Mouse (Mus musculus) heart, postnatal 14 days (tissue): ENCODE results near the gene Fiz1. TPM values are rescaled to one million over a fixed set of nuclear protein-coding genes. Genes with fewer than 3 reads are reported as not detected.
"Not testable (repeated sequence)": the region's sequence is repeated elsewhere in the genome, so short reads cannot be mapped to it uniquely, and the experiment has no call there.

Experiments used
- DNase-seq, 2 experiments: peaks; one replicate each; pipeline ENCODE4 v3.0.0; 2021 to 2022
- intact Hi-C: fragments of 180-260 bp; cut with DNase I; formaldehyde crosslinking; loops from one replicate; pipeline ENCODE4 v1.15.1; 2025
- total RNA-seq, 2 experiments: library from RNA; stranded (reverse); gene quantifications; 2 replicates each; pipeline ENCODE4 v1.2.3; 2021

Fiz1 gene
- total RNA-seq, 2 experiments from 2014 or later, result 17.0 to 20.2 TPM

DNA sequence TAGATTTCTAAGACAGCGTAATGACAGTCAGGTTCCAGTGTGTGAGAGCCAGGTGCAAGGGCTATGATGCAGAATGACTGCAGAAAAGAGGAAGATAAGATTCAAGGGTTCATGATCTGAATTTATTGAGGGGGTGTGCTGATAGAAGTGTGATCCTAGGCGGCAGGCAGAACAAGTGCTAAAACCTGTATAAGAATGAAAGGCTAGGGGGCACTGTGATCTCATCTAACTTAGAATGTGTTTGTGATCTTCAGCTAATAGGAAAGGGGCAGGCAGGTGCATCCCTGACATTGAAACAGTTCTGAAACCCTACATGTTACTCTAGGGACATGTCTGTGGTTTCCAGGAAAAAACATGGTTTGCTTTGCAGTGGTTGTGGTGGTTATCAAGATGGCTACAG, 31.6 kb upstream of the Fiz1 start:
- intact Hi-C loops, result loop anchor here (5.0 kb wide), 1 partner anchor 34 kb away; the partner anchor contains the start of genes Fiz1 and Zfp524

DNA sequence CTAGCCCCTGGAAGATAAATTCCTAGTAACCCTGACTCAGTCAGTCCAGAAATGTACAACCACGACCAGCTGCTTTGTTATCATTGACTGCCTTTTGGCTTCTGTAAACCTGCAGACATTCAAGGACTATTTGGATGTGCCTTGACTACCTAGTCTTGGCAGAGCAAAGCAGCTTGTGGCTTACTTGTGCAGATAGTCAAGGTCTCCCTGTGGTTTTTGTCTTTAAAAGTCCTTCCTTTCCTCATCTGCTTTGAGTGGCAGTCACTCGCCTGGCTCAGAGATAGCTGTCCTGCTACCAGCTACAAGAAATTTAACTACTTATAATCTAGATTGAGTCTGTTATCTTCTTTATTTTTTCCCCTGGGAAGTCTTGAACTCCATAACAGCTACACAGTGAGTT, 30.5 kb upstream of the Fiz1 start:
- intact Hi-C loops, result loop anchor here (5.0 kb wide), 1 partner anchor 33 kb away; the partner anchor contains the start of genes Fiz1 and Zfp524
- no peak for DNase-seq

More for the DNA sequence above, 31.6 kb upstream of the Fiz1 start:
- no peak for DNase-seq

GRCm38 (mm10) chr7:5038940-5039339, 24.4 kb upstream of the Fiz1 start:
- intact Hi-C loops, result no loop called here
- DNase-seq, result no peak

GRCm38 (mm10) chr7:5038109-5038732, 23.7 kb upstream of the Fiz1 start, which contains the start of gene Zfp784:
TSS of gene Zfp784 (minus strand) at chr7:5038446.
- DNase-seq, result peak; percentile 94 to 95
- intact Hi-C loops, result no loop called here

GRCm38 (mm10) chr7:5037467-5037866, 23.0 kb upstream of the Fiz1 start:
- DNase-seq, result no peak
- intact Hi-C loops, result no loop called here

GRCm38 (mm10) chr7:5037026-5037425, 22.5 kb upstream of the Fiz1 start:
- no peak for DNase-seq
- intact Hi-C loops, result no loop called here

GRCm38 (mm10) chr7:5036136-5036535, 21.6 kb upstream of the Fiz1 start:
- no peak for DNase-seq
- intact Hi-C loops, result no loop called here

- intact Hi-C loops, result no loop called here
Observed at GRCm38 (mm10) chr7:5035628-5036027, 21.1 kb upstream of the Fiz1 start.

DNA sequence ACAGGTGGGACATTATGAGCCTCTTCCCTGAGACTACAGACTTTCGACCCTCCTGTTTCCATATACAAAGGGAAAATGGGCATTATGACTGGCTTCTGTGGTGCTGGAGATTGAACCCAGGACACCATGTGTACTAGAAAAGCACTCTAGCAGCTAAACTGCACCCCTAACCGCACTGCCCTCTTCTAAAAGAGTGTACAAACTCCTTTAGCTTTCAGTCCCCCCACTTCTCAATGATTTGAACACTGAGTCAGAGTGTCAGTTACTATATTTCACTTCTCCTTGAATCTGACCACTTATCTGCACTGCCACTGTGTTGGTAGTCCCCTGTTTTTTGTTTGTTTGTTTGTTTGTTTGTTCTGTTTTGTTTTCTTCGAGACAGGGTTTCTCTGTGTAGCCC, 19.3 kb upstream of the Fiz1 start, which contains the start of gene 4632433K11Rik:
Gene 4632433K11Rik, plus strand, starts transcription at position 301 of the 400 bp plus-strand sequence.
- DNase-seq, result no peak
- intact Hi-C loops, result no loop called here

More at GRCm38 (mm10) chr7:5035628-5036027, 21.1 kb upstream of the Fiz1 start:
- DNase-seq, result no peak

DNA sequence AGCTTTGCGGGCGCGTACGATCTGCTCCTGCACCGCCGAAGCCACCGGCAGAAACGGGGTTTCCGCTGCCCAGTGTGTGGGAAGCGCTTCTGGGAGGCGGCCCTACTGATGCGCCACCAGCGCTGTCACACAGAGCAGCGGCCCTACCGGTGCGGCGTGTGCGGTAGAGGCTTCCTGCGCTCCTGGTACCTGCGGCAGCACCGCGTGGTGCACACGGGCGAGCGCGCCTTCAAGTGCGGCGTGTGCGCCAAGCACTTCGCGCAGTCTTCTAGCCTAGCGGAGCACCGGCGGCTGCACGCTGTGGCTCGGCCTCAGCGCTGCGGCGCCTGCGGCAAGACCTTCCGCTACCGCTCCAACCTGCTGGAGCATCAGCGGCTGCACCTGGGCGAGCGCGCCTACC, 17.0 kb upstream of the Fiz1 start:
- intact Hi-C loops, result no loop called here
- no peak for DNase-seq

- no peak for DNase-seq
- intact Hi-C loops, result no loop called here
Observed at GRCm38 (mm10) chr7:5030554-5031275, 16.2 kb upstream of the Fiz1 start.

DNA sequence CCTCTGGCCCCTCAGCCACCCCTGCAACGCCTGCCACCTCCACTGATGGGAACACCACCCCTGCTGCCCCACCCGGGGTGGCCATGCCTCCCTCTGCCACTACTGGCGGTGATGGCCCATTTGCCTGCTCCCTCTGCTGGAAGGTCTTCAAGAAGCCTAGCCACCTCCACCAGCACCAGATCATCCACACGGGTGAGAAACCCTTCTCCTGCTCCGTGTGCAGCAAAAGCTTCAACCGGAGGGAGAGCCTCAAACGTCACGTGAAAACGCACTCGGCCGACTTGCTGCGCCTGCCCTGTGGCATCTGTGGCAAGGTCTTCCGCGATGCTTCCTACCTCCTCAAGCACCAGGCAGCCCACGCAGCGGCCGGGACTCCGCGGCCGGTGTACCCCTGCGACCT, 15.4 kb upstream of the Fiz1 start:
- intact Hi-C loops, result no loop called here
- no peak for DNase-seq

DNA sequence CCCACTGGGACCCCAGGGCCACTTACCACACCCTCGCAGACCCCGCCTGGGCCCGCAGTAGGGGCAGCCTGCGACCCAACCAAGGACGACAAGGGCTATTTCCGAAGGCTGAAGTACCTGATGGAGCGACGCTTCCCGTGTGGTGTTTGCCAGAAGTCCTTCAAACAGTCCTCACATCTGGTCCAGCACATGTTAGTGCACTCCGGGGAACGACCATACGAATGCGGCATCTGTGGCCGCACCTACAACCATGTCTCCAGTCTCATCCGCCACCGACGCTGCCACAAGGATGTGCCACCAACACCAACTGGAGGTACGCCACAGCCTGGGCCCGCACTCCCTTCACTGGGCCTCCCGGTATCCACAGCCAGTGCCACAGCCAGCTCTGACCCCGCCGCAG, 15.0 kb upstream of the Fiz1 start:
- intact Hi-C loops, result no loop called here
- no peak for DNase-seq

GRCm38 (mm10) chr7:5021197-5021596, 6.7 kb upstream of the Fiz1 start:
- intact Hi-C loops, result no loop called here
- DNase-seq, result no peak

- peak in 1 of 2 experiments; percentile 32 for DNase-seq
- intact Hi-C loops, result no loop called here
Observed at GRCm38 (mm10) chr7:5020685-5021084, 6.2 kb upstream of the Fiz1 start.

GRCm38 (mm10) chr7:5020000-5020681, 5.6 kb upstream of the Fiz1 start, which contains the start of the genes Zfp865 and Ccdc106:
TSS of gene Zfp865 (plus strand) at chr7:5020376.
TSS of gene Ccdc106 (plus strand) at chr7:5020553.
- intact Hi-C loops, result no loop called here
- peak; percentile 99 for DNase-seq

GRCm38 (mm10) chr7:5019576-5019975, 5.1 kb upstream of the Fiz1 start:
- intact Hi-C loops, DNase-seq: not testable (repeated sequence)

GRCm38 (mm10) chr7:5017931-5018330, 3.4 kb upstream of the Fiz1 start:
- no peak for DNase-seq
- intact Hi-C loops, result no loop called here

- no peak for DNase-seq
- intact Hi-C loops, result no loop called here
Observed at GRCm38 (mm10) chr7:5017352-5017751, 2.9 kb upstream of the Fiz1 start.

DNA sequence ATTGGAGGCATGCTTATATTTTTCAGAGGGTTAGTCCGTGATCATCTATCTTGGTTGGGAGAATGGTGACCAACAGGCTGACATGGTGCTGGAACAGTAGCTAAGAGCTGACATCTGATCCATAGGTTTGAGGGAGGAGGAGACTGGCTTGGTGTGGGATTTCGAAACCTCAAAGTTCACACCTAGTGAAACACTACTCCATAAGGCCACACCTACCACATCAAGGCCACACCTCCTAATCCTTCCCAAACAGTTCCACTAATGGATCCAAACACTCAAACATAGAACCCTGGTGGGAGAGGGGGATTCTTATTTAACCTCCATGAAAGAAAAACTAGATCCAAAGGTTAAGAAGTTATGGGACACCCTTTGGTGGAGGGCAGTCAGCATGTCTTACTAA, 2.4 kb upstream of the Fiz1 start:
- intact Hi-C loops, result no loop called here
- DNase-seq, result no peak

- intact Hi-C loops, result no loop called here
- DNase-seq, result no peak
Observed at GRCm38 (mm10) chr7:5016057-5016456, 1.6 kb upstream of the Fiz1 start.
